Mouse (Mus musculus) hindbrain, postnatal 0 days (tissue): Measurements from ENCODE around the gene Obox3. TPM values are rescaled to one million over a fixed set of nuclear protein-coding genes. Genes with fewer than 3 reads are reported as not detected.
"Not testable (repeated sequence)": the region's sequence is repeated elsewhere in the genome, so short reads cannot be mapped to it uniquely, and the experiment has no call there.

Experiments
- ATAC-seq: fragments of 200-750 bp; cut with Nextera tagmentation; 2 replicates; pipeline ENCODE4 v1.8.0; 2017; ENCODE audit warnings: mild to moderate bottlenecking, moderate TSS enrichment, moderate library complexity
- DNase-seq: peaks from one replicate; pipeline ENCODE4 v3.0.0-alpha.2; 2015; ENCODE audit warnings: low spot score
- H3K27ac ChIP-seq: fragments of 300-500 bp; sonication (generic); 2 replicates; pipeline ENCODE4 v1.5.1; 2014; ENCODE audit warnings: mild to moderate bottlenecking
- H3K27me3 ChIP-seq: fragments of 300-500 bp; sonication (generic); 2 replicates; pipeline ENCODE4 v1.6.1; 2014; ENCODE audit warnings: low read length, mixed read lengths; ENCODE audit not compliant: insufficient read depth
- H3K36me3 ChIP-seq: fragments of 300-500 bp; sonication (generic); 2 replicates; pipeline ENCODE4 v1.6.1; 2014; ENCODE audit warnings: low read length, mixed read lengths; ENCODE audit not compliant: insufficient read depth
- H3K4me1 ChIP-seq: fragments of 300-500 bp; sonication (generic); 2 replicates; pipeline ENCODE4 v1.6.1; 2014; ENCODE audit warnings: antibody characterized with exemption, low read length, mixed read lengths; ENCODE audit not compliant: insufficient read depth
- H3K4me2 ChIP-seq: fragments of 300-500 bp; sonication (generic); 2 replicates; pipeline ENCODE4 v1.6.1; 2014; ENCODE audit warnings: low read depth, mild to moderate bottlenecking, low read length, moderate library complexity, mixed read lengths
- H3K4me3 ChIP-seq: fragments of 300-500 bp; sonication (generic); 2 replicates; pipeline ENCODE4 v1.5.1; 2014; ENCODE audit warnings: low read length
- H3K9ac ChIP-seq: fragments of 300-500 bp; sonication (generic); replicated peaks from 2 replicates; pipeline ENCODE4 v1.6.1; 2014; ENCODE audit warnings: mild to moderate bottlenecking, low read length, moderate library complexity, mixed read lengths
- H3K9me3 ChIP-seq: fragments of 300-500 bp; sonication (generic); 2 replicates; pipeline ENCODE4 v1.6.1; 2016; ENCODE audit warnings: low read length, mixed read lengths
- WGBS: fragments of 180-500 bp; shearing (Covaris S2); extraction: QIAGEN DNeasy Blood & Tissue Kit; methylation state at CpG from one replicate; pipeline ENCODE4 v1.1.7; 2014; 5-methylcytosine and 5-hydroxymethylcytosine counted together
- polyA plus RNA-seq: library from polyadenylated mRNA; unstranded; fragments of >200 nt; fragmentation: Nextera tagmentation; extraction: Ambion mirVana; gene quantifications from 2 replicates; pipeline ENCODE4 v1.2.1, GENCODE M21; 2015
- total RNA-seq: library from RNA; depleted of rRNA; stranded (reverse); fragments of >200 nt; gene quantifications from 2 replicates; pipeline ENCODE4 v1.2.3, GENCODE M21; 2014; rRNA removed

Gene Obox3
- not detected in 2 replicates for total RNA-seq
- not detected in 2 replicates for polyA plus RNA-seq

DNA sequence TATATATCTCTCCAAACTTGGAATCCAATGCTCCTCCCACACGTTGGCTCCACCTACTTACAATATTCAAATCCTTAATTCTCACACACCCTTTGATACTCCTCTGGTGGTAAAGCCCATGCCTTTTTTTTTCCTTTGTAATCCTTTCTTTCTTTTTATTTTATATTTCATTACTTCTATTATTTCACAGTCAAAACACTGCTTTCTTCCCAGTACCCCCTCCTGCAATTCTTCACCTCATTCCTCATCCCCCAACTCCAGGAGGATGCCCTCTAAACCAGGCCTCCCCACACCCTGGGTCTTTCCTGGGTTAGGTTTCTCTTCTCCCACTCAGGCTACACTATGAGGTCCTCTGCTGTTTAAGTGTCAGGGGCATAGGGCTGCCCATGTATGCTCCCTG, at the start of gene Obox3:
Gene Obox3, minus strand, starts transcription at position 101 of the 400 bp plus-strand sequence.
- not testable (repeated sequence) for H3K9ac ChIP-seq, H3K27ac ChIP-seq, ATAC-seq, H3K9me3 ChIP-seq, H3K4me2 ChIP-seq, H3K36me3 ChIP-seq, H3K4me3 ChIP-seq, H3K4me1 ChIP-seq, DNase-seq, H3K27me3 ChIP-seq
- WGBS, result 30% methylated on average over 1 of the region's 1 CpGs

DNA sequence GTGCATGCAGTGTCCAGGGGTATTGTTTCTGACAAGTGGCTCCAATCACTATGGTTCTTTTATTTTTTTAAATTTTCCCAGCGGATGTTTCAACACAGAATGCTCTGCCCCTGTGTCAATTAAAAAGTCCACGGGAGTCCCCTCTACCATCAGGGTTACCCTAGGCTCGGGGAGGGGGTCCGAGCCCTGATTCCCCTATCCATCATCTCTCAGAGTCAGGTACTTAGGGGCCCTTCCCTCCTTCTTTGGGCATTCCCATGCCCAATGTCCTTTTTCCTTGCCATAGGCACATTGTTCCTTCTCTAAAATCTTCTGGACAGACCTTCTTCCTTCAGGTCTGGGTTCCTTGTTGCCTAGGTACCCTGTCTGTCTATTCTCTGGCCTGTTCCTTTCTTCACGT, 130.3 kb downstream of the Obox3 start:
- DNase-seq, ATAC-seq, H3K27me3 ChIP-seq, H3K9ac ChIP-seq, H3K36me3 ChIP-seq, H3K27ac ChIP-seq, H3K4me2 ChIP-seq, H3K9me3 ChIP-seq, H3K4me1 ChIP-seq, H3K4me3 ChIP-seq: not testable (repeated sequence)
- WGBS, result 70% methylated on average over 4 of the region's 5 CpGs

Other genes with a start within 250 kb of the Obox3 start
- not detected in 2 replicates for gene Obox5, start 110.2 kb upstream of the Obox3 start, total RNA-seq
- not detected in 2 replicates for gene Obox5, start 110.2 kb upstream of the Obox3 start, polyA plus RNA-seq
- gene Obox6, start 199.8 kb upstream of the Obox3 start, total RNA-seq, result not detected in 2 replicates
- gene Obox6, start 199.8 kb upstream of the Obox3 start, polyA plus RNA-seq, result not detected in 2 replicates
- gene Crx, start 240.1 kb upstream of the Obox3 start, total RNA-seq, result not detected in 2 replicates
- gene Crx, start 240.1 kb upstream of the Obox3 start, polyA plus RNA-seq, result not detected in 2 replicates
- gene Crxos, start 242.7 kb upstream of the Obox3 start, total RNA-seq, result not detected in 2 replicates
- gene Crxos, start 242.7 kb upstream of the Obox3 start, polyA plus RNA-seq, result 0.15 TPM in 1 of 2 replicates, not detected in the other